Mouse (Mus musculus) ES-CJ7 (cell line): ENCODE results near the gene Chmp6.
A peak's percentile ranks its signal among the peaks of the same experiment; 100 is the strongest.

Source experiments
- DNase-seq: peaks from one replicate; pipeline ENCODE4 v3.0.0; 2011; ENCODE audit warnings: low read depth, low spot score

The Chmp6 gene

DNA sequence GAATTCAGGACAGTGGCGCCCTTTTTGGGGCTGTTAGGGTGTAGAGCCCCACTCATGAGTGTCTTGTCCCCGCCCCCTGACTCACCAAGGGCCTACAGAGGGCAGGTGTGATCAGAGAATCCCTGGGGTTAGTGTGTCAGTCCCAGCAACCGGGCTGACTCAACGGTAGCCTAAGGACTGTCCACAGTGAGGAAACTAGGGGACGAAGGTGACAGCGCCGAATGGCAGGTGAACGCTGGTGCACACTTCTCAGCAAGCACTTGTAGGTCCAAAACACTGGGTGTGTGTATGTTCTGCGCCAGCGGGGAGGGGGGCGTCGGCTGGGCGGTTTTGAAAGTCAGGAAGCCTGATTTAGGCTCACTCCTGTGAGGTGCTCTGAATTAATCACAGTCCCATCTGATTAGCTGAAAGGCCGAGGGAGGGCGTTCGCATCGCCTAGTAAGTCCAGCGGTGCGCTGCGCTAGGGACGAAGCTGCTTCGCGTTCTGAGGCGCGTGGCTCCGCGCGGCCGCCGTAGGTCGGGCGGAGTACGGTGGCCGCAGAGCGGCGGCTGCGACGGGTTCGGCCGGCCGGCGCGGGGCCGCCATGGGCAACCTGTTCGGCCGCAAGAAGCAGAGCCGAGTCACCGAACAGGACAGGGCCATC lies at the start of gene Chmp6:
Gene Chmp6, plus strand, starts transcription at position 151 of the 644 bp plus-strand sequence.
- peak; percentile 87 for DNase-seq

DNA sequence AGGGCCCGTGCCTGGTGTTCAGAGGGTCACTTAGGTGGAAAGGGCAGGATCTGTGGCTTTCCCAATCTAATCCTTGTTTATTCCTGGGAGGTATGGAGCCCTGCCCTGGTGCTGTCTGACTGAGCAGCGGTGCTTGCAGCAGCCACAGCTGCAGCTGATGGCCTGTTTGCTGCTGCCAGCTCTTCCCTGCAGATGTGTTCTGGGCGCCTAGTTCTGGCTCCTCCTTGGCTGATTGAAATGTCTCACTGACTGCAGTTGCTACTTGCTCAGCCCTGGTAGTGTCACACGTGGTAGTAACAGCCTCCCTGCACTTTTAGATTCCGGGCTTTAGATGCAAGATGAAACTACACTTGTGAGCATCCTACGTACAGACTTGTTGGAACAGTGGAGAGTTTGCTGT lies 46.4 kb upstream of the Chmp6 start:
- no peak for DNase-seq

- no peak for DNase-seq
These were observed 45.1 kb upstream of the Chmp6 start for GRCm38 (mm10) chr11:119868138-119868537.

DNA sequence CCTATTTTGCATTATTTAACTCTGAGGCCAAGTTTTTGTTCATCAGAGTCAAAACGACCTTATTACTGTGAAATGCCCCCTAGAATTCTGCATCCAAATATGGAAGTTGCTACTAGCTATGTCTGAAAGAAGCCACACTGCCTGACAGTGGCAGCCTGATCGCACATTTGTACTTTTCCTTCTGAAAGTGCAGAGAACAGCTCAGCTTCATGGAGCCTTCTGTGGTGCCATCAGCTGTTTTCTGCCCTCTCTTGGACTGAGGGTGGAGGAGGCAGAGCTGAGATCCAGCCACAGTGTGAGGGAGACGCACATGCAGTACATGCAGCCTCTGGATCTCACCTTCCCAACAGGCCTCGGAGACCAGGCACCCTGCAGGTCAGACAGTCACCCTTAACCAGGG lies 44.7 kb upstream of the Chmp6 start:
- no peak for DNase-seq

DNA sequence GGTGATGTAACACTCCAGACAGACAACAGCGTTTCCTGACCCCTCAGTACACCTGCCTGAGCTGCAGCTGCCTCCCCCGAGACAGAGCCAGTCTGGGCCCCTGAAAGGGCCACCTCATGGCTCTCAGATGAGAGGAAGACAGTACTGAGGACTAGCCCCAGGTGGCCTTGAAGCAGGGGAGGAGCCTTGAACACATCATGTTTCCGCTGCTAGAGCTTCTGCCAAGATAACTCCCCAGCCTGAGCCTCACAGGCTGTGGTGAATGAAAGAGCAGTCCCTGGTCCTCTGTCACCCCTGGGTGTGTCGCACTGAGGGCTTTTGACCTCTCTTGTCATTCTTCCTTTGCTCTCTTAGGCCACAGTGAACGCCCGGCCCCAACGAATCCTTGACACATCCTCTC lies 42.1 kb upstream of the Chmp6 start:
- no peak for DNase-seq

GRCm38 (mm10) chr11:119873643-119874042 lies 39.6 kb upstream of the Chmp6 start:
- no peak for DNase-seq

- DNase-seq: no peak
These were observed 38.4 kb upstream of the Chmp6 start for GRCm38 (mm10) chr11:119874841-119875240.

DNA sequence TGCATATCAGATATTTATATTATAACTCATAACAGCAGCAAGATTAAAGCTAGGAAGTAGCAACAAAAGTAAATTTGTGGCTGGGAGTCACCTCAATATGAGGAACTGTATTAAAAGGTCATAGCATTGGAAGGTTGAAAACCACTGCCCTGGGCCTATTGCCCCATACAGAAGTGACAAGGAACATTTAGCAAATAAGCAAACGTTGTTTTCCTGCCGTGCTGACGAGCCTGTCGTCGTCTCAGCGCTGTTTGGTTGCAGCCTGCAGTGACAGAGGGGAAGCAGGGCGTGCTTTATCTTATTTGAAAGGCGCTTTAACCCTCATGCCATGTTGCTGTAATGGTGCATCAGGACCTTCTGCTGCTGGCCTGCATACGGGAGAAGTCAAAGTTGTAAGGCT lies 37.6 kb upstream of the Chmp6 start:
- no peak for DNase-seq

GRCm38 (mm10) chr11:119877124-119877523 lies 36.1 kb upstream of the Chmp6 start:
- no peak for DNase-seq

GRCm38 (mm10) chr11:119879573-119879972 lies 33.7 kb upstream of the Chmp6 start:
- DNase-seq: no peak

GRCm38 (mm10) chr11:119883646-119884045 lies 29.6 kb upstream of the Chmp6 start:
- DNase-seq: no peak

DNA sequence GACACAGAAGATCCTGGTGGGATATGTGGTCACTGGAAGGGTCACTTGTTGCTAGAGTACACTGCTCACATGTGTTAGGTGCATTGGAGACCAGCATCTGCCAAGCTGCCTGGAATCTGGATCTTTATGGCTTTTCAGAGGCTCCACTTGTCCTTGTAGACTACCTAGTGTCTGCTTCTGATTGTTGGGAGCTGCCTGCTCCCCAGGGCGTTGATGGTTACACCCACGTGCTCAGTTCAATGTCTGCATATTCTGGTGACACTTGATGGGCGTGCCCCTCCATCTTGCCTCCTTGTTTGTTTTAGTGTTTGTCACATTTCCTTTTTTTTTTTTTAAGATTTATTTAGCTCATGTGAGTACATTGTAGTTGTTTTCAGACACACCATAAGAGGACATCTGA lies 23.3 kb upstream of the Chmp6 start:
- DNase-seq: peak; percentile 55

- no peak for DNase-seq
These were observed 21.5 kb upstream of the Chmp6 start for GRCm38 (mm10) chr11:119891601-119892215.

- DNase-seq: no peak
These were observed 19.5 kb upstream of the Chmp6 start for GRCm38 (mm10) chr11:119893667-119894236.

DNA sequence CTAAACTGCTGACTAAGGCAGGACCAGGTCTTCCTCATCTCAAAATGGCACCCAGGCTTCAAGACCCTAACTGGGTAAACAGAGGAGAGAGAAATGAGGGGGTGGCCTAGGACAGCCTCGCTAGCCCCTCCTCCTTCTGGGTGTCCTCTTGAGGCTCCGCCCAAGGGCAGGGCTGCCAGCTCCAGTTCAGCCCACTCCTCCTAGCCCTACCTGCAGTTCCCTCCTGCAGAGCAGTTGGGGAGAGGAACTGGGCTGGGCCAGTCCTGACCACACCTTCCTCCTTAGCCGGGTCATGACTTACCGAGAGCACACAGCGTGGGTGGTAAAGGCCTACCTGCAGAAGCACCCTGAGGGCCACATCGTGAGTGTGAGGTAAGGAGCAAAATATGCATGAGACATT lies 18.6 kb upstream of the Chmp6 start:
- peak; percentile 86 for DNase-seq

DNA sequence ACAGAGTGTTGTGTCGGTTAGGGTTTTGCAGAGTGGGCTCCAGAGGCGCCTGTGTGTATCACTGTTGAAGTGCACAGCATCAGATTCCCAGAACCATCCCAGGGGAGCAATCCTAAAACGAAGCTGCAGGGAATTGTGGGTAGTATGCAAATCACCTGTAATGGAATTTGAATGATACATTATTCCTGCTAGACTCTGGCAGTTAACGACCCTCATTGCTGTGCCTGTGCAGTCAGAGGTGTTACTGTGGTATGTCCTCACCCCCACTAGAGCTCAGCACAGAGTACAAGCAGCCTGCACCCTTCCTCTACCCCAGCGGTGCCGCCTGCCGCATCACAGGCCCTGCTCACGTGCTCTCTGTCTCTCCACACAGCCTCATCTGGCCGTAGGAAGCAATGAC lies 16.2 kb upstream of the Chmp6 start:
- DNase-seq: peak; percentile 62

DNA sequence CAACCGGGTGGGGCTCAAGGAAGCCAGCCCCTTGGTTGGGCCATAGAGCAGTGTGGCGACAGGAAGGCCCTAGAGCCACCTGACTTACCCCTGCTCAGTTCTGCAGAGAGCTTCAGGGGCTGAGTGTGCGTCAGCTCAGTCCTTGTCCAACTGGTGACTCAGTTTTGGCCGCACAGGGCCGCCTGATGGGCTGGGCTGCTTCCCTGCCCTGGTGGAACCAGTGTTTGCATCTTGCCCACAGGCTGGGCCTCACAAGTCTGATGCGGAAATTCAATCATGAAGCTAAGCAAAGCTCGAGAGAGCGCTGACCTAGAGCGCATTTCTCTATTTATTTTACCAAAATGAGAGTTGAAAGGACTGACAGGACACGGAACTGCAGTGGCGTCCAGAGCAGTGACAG lies 14.3 kb upstream of the Chmp6 start:
- no peak for DNase-seq

GRCm38 (mm10) chr11:119901174-119901573 lies 12.1 kb upstream of the Chmp6 start:
- peak; percentile 40 for DNase-seq

DNA sequence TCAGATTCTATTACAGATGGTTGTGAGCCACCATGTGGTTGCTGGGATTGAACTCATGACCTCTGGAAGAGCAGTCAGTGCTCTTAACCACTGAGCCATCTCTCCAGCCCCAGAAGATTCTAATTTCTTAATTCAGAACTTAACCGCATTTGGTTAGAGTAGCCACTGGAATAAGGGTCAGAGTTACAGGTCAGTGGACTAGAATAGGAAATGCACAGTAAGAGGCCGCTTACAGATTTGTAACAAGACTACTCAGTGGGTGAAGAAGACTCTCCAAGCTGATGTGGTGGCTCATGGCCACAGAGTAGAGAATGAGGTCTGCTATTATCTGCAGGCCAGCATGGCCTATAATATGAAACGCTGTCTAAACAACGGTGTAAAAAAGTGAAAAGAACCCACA lies 10.3 kb upstream of the Chmp6 start:
- no peak for DNase-seq

- peak; percentile 81 for DNase-seq
These were observed 8.5 kb upstream of the Chmp6 start for GRCm38 (mm10) chr11:119904621-119905286.

GRCm38 (mm10) chr11:119905794-119906193 lies 7.4 kb upstream of the Chmp6 start:
- no peak for DNase-seq

GRCm38 (mm10) chr11:119907006-119907650 lies 6.1 kb upstream of the Chmp6 start:
- no peak for DNase-seq
